Mouse (Mus musculus) cerebellum, adult (tissue): Measurements from ENCODE around the gene Plin4.
A peak's percentile ranks its signal among the peaks of the same experiment; 100 is the strongest.
"Not testable (repeated sequence)": the region's sequence is repeated elsewhere in the genome, so short reads cannot be mapped to it uniquely, and the experiment has no call there.

ENCODE experiments used
- ATAC-seq: cut with Nextera tagmentation; 2 replicates; pipeline ENCODE4 v1.9.2; 2017; ENCODE audit warnings: mild to moderate bottlenecking, moderate library complexity, mixed read lengths; ENCODE audit not compliant: insufficient number of reproducible peaks, low FRiP score, low TSS enrichment

Gene Plin4

DNA sequence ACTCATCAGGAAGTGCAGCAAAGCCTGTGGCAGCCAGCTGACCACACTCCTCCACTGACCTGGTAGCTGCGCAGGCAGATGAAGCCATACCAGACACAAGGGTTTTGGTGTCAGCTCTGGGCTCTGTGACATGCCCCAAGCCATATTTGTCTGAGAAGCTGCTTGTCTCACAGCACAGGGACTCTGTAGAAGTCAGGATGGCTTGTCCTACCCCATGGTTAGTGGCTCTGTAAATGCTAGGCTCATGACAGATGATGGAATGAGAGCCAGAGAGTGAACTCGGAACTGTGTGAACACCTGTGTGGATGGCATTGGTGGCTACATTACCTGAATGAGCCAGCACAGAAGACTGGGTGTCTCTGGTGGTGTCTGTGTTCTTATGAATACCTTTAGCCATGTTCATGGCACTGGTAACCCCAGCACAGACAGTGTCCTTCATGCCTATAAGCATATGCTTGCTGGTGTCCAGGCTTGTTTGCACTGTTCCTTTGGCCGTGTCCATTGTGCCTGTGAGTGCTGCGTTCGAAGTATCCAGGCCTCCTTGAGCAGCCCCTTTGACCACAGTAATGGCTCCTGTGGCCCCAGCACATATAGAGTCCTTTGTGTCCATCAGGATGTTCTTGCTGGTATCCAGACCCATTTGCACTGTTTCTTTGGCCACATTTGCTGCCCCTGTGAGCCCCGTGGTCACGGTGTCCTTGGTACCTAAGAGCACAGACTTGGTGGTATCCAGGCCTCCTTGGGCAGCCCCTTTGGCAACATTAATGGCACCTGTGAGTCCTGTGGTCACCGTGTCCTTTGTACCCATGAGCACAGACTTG lies 5.9 kb downstream of the Plin4 start:
- no peak for ATAC-seq

DNA sequence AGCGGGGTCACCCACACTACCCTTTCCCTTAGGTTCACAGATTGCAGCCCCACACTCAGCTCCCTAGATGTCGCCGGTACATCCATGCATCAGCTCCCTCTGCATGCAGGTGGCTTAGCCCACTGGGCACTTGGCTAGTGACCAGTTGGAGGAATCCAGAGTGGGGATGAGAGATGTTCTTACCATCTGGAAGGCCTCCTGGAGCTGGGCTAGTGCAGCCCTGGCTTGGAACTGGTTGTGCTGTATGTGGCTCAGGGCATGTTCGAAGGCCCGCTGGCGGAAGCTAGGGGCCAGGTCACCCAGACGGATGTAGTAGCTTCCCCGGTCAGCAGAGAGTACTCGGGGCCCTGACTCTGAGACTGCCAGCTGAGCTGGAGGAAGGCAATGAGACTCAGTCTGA lies 6.7 kb downstream of the Plin4 start:
- no peak for ATAC-seq

DNA sequence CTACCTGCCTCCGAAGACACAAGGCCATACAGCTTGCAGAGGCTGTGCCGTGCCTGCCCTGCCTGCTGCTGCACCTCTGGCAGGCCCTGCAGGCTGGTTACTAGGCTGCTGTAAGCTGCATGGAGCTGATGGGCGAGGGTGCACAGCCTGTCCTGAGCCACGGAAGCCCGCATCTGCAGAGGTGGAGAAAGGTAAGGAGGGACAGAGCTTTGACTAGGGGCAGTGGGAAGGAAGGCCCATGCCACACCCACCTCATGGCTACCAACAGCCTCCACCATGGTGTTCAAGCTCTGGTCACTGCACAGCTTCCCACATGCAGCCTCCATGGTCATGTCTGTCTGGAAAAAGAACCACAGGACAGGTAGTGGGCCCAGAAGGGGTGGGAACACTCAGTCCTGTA lies 7.4 kb downstream of the Plin4 start:
- ATAC-seq = no peak

DNA sequence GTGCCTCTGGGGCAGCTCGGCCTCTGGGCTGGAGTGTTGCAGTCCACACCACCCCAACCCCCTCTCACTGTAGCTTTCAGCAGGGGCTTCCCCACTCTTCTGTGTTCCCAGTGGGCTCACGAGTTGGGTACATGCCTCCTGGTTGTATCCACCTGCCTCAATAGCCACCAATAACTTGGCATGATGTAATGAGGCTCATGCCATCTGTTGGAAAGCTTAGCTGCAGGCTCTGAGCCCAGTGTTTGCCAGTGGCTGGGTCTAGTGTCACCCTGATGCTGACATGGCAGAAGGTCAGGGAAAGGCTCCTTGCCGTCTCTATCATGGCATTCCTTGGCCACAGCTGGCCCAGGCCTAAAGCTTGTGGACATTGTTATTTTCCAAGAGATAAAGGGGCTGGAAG lies 8.8 kb downstream of the Plin4 start:
- no peak for ATAC-seq

DNA sequence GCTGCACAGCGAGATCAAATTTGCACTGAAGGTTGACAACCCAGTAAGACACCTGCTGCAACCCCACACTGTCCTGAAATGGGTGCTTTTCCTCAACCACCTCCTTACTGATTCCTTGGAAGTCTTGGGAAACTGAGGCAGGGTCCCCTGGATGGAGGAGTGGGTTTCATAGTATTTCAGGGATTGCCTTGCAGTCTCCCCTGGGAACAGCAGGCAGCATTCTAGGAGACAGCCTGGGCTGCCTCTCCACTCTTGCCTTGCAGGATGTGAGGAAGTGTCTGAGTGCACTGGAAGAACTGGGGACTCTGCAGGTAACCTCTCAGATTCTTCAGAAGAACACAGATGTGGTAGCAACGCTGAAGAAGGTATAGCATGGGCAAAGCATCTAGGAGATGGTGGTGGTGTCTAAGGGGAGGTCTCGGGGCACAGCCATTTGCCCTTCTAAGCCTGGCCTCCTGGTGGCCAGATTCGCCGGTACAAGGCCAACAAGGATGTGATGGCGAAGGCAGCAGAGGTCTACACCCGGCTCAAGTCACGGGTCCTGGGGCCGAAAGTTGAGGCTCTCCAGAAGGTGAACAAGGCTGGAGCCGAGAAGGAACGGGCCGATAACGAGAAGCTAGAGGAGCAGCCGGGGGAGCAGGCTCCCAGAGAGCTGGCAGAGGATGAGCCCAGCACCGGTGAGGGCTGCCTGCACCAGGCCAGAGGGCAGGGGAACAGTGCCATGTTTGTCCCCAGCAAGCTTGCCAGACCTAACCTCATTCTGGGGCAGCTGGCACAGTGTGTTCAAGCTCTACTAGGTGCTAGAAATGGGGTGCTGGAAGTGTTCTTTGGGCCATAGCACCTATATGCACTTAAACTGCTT lies 10.7 kb downstream of the Plin4 start:
- ATAC-seq = no peak

DNA sequence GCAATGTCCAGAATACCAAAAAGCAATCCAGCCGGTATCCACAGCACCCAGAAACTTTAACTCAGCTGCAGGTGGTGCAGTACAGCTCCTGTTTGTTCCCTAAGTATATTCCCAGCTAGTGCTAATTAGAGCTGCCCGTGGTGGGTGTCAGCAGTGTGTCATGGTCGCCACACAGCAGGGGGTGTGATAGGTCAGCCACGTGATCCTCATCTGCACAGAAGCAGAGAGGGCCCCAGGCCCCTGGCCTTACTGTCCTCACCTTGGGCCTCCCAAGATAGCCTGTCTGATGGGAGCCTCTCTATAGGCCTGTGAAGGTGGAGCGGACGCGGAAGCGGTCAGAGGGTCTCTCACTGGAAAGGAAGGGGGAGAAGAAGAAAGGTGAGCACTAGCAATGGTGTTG lies 11.4 kb downstream of the Plin4 start:
- ATAC-seq = no peak

DNA sequence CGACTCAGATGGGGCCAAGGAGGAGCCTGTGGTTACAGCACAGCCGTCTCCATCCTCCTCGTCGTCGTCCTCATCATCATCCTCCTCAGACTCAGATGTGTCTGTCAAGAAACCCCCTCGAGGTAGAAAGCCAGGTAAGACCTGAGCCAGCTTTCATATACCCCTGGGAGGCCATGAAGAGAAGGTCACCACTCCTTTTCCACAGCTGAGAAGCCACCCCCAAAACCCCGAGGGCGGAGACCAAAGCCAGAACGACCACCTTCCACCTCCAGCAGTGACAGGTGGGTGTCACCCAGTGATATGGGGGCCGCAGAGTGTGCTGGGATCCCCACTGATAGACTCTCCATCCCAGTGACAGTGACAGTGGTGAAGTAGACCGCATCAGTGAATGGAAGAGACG lies 12.7 kb downstream of the Plin4 start:
- ATAC-seq = no peak

DNA sequence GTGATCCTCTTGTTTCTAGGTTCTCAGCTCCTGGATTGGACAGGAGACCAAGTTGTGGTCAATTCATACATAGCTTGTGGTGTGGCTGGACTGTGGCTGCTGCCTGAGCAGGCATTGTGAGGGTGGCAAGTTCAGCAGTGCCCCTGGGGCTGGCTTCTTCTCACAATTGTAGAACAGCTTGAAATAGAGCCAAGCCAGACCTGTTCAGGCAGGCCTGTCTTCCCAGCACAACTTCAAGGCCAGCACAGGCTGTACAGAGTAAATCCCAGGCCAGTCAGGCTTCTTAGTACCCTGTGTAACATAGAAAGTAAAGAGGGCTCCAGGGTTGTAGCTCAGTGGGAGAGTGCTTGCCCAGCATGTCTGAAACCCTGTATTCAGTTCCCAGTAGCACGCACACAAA lies 16.8 kb downstream of the Plin4 start:
- ATAC-seq = no peak

DNA sequence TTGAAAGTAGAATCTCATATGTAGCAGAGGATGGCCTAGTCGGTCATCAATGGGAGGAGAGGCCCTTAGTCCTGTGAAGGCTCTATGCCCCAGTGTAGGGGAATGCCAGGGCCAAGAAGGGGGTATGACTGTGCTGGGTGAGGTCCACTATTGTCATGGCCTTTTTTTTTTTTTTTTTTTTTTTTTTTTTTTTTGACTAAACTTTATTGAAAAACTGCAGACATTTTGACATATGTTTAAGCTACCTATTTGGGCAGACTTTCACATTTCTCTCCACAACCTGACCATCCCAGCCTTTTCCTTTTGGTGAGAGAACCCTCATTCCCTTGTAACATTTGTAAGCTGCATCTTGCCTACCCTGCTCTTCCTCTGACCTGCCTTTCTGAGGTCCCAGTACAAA lies 17.3 kb downstream of the Plin4 start:
- no peak for ATAC-seq

DNA sequence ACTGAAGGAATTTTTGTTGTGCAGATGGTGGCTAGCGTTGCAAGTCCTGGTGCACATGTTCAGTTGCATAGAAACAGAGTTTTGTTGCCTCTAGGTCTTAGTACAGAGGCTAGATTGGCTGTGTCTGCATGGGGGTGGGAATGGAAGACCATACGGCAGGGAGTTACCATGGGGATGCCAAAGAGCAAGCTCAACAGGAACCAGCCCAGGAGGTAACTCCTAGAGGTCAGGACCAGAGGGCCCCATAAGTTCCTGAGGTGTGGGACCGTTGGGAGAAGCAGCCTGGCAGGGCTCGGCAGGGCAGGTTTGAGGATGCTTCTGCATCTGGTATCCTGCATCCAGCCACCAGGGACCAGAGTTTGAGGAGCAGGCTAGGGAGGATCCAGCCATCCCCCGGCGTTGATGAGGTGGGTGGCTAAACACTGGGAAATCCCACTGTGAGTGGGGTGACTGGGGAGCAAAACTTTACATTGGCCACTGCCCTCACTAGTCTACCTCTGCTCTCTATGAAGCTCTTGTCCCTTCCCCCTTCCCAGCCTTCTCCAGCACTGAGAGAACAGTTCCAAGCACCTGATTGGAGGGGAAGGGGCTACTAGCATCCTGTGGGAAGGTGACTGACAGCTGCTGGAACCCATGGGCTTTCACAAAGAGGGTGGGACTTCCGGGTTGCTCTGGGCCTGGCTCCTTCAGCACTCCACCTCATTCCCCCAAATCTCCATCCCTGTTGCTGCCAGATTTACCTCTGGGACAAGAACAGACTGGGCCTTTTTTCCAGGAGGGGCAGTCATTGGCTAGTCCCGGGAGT lies 28.6 kb downstream of the Plin4 start:
- ATAC-seq = no peak

DNA sequence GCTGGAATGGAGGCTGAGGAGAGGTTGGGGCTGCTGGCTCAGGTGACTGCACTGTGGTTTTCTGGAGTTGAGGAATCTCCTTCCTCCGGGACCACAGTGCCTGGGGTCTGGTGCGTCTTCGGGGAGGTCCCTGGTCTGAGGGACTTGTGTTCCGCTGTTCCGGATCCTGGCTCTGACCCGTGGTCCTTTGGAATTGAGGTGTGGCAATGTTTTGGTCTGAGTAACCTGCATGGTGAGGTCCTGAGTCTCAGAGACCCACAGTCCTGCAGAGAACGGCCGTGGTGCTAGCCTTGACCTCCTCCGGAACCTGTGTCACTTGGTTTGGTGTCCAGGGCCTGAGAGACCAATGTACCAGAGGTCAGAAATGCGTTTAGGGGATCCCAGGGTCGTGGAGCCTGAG lies 29.7 kb downstream of the Plin4 start:
- ATAC-seq = no peak

DNA sequence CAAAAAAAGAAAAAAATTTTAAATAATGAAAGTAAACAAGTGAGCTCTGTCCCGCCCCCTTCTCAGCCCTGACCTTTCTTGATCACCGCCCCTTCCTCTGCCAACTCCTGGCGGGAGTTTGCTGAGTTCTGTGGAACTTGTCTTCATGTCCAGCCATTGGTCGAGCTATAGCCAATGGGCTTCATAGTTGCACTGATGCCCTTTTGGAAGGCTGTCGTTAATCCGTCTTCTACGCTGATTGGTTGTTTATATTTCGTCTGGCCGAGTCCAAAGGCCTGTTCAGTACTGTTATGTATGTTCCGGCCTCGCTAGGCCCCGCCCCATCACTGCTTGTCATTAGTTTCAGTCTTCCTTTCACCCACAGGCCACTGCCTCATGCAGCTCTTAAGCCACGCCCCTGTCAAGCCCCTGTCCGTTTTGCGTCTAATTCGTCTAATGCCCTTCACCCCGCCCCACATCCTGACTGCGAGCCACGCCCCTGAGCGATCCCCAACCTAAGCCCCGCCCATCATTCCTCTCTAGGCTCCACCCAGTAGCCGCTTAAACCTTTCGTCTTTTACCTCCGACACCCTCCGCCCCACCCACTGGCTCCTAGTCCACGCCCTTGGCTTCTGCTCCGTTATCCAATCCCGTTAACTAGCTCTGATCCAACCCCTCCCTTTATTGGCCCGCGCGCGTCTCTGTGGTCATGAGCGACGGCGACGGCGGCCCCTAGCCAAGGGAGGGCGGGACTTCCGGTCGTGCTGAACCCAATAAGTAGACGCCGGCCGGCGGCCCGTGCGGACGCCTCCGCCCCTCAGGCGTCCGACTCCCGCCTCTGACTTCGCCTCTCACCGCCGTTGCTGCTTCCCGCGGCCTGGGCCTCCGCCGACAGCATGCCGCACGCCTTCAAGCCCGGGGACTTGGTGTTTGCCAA lies 30.5 kb downstream of the Plin4 start, which contains the start of gene Hdgfl2:
Hdgfl2 (plus strand) TSS at position 755 of the 916 bp plus-strand sequence.
- ATAC-seq = peak; percentile 82

DNA sequence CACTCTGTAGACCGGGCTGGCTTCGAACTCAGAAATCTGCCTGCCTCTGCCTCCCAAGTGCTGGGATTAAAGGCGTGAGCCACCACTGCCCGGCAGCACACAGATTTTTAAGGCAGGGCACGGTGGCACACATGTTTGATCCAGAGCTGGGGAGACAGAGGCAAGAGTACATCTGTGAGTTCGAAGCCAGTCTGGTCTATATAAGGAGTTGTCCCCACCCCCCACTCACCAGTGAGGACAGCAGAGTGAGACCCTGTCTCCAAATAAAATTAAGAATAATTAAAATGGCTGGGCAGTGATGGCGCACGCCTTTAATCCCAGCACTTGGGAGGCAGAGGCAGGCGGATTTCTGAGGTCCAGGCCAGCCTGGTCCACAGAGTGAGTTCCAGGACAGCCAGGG lies 31.2 kb downstream of the Plin4 start:
- ATAC-seq = not testable (repeated sequence)

DNA sequence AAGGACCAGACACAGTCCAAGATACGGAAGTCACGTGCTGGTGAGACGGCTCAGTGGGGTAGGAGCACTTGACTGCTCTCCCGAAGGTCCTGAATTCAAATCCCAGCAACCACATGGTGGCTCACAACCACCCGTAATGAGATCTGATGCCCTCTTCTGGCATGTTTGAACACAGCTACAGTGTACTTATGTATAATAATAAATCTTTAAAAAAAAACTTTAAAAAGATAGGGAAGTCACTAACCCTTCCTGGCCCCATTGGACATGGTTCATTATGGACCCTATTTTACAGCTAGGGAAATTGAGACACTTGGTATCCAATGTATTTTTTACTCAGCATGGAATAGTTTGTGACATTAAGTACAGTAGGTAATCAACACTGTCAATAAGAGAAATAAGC lies 32.1 kb downstream of the Plin4 start:
- ATAC-seq = no peak

DNA sequence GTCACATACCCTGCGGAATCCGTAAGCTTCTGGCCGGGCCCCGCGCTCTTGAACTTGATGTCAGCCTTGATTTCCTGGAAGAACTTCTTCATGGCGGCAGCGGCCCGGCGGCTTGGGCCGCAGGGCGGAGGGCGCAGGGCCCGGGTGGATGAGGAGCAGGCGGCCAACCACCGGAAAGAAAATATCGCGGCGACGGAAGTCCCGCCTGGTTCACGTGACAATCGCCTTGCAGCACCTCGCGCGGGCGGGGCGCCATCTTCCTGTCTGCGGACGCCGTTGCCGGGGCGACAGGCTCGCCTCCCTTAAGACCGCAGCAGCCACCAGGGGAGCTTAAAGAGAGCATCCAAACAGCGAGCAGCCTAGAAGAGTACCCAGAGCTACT lies 34.8 kb downstream of the Plin4 start, which contains the start of gene Ubxn6:
Ubxn6 (minus strand) TSS at position 202 of the 382 bp plus-strand sequence.
- ATAC-seq = peak; percentile 34

DNA sequence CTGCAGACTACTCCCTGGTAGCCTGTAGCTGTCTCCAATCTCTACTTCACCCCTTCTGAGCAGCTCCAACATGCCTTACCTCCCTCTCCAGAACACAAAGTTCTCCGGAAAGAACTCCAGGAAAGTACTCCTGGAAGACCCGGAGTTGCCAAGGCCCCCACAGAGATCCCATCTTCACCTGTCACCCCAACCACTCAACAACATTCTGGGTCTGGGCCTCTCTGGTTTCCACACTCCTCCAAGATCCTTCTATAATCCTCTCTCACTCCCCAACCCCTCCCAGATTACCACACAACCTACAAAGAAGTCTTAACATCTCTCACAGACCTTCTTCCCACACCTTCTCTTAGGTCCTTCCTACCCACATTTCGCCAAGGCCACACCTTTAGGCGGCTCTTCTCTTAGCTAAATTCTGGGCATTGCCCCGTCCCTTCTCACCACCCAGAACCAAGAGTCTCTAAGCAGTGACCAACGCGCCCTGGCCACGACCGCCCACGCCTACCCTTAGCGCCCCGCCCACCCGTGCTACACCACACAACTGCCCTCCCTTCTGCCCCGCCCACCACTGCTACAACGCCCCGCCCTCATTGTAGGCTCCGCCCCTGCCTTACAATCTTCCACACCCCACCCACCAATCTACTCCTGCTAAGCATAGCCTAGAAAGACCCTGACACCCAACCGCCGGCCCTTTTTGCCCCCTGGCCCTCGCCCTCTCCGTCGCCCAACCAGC lies 35.3 kb downstream of the Plin4 start:
- ATAC-seq = no peak; the same call in 1 of the 2 replicates

DNA sequence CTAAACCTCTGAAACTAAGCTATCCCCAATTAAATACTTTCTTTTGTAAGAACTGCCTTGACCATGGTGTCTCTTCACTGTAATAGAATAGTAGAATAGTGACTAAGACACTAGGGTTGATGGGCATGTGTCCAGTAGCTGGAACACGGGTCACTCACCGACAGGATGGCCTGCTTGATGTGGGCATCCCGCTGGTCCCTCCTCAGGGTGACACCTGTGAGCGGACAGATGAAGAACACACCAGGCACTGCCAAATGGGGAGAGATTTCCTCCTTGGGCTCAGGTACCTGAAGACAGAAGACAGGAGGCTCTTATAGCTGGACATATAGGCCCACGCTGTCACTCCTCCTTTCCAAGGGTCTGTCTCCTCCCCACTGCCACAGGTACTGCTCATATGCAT lies 37.4 kb downstream of the Plin4 start:
- no peak for ATAC-seq

DNA sequence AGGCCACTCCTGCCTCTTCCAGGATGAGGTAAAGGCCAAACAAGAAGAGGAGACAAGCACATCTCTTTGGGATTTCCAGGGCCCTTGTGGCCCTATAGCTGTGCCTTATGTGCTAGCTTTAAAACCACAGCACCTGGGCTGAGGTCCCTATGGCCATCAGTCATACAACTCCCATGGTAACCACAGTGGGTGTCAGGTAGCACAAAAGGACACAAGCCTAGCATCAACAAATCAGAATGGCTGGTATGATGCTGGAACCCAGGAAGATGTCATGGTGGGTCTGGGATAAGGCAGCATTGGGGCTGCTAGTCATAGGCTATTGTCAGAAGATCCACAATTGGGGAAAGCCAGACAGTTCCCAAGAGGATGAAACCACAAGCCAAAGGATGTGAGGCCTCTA lies 38.5 kb downstream of the Plin4 start:
- no peak for ATAC-seq

DNA sequence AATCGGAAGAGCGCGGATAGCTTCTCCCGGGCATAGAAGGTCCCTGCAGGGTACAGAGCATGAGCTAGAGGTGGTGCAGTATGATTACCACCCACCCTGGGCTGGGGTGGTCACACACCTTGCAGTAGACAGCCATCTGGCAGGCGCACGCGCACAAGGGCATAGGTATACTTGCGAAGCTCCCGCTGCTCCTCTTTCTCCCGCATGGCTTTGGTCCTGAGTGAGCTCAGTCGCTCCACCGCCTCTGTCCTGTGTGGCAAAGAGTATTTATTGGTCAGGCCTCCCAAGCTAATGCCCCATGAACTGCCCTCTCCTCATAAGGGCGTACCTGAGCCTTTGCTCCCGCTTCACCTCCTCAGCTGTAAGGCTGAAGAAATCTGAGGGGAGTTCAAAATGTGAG lies 40.5 kb downstream of the Plin4 start:
- ATAC-seq = no peak
